Mouse (Mus musculus) kidney, adult 18-20 months (tissue): ENCODE measurements at regions not wholly inside any gene's neighbourhood (a gene's known extent, or its start where the extent isn't known, plus 50 kb on each side); places are given as distances from the start of the nearest gene placed in this dataset.

Experiments
- DNase-seq: peaks from one replicate; pipeline ENCODE4 v3.0.0; 2021

DNA sequence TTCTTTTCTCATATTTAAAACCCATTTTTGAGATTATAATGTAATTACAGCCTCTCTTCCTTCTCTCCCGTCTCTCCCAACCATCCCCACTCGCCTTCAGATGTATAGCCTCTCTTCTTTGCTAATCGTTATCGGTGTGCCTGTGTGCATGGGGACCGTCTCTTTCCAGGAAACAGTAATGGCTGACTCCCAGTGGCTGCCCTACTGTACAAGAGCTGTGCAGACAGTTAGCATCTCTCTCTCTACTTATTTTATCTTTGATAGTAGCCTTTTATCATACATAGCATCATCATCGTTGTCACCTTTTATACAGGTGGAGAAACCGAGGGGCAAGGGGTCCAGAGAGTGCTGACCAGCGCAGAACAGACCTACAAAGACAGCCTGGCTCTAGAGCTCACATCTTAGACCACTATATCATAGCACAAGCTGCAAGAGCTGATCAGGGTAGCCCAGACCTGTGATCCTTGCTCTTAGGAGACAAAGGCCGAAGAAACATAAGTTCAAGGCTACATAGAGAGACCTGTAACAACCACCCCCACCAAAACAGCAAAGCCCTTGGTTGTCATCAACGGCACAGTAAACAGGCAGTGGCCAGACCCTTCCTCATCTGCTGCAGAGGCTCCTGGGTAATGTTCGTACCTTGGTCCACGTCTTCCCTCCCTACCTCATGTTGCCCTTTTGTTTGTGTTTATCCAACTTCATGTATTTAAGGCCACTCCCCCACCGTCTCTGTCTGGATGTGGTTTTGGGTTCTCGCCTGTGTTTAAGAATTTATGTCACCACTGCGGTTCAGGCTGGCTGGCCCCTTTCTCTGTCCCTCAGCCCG is 103.1 kb upstream of the Cpm start:
- no peak for DNase-seq

DNA sequence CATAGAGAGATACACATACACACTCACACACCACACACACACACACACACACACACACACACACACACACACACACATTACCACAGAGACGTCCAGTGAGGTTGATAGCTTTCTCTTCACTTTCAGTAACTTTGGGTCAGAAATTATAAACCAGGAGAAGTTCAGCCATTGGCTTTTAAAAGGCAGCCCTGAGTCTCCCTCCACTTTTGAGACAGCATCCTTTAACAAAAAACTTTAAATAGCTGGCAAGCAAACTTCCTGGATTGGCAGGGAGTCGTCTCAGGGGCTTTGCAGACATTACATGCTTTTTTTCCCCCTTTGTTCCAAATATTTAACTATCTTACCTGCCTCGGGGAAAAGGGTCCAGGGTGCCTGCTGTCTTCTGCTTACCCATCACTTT is 103.7 kb upstream of the Cpm start:
- DNase-seq: no peak

DNA sequence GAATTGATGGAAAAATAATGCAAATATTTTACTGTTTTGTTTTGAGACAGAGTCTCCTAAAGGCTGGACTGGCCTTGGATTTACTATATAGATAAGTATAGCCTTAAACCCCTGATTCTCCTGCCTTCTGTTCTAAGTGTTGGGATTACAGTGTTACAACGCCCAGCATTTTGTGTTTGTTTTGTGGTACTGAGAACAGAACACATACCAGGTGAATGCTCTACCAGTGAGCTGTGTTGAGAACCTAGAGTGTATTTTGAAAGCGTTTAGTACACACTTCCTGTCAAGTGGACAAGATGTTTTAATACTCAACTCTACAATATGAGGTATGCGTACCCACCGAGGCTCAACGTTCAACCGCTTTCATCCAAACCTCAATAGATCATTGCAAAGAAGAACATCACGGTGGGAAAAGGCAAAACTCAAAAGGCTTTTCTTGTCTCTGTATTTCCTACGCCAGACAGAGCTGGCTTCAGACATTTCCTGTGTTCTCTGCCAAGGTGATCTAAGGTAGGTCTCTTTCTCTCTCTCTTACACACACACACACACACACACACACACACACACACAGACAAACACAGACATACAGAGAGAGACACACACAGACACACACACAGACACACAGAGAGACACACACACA is 104.3 kb upstream of the Cpm start:
- DNase-seq: no peak

DNA sequence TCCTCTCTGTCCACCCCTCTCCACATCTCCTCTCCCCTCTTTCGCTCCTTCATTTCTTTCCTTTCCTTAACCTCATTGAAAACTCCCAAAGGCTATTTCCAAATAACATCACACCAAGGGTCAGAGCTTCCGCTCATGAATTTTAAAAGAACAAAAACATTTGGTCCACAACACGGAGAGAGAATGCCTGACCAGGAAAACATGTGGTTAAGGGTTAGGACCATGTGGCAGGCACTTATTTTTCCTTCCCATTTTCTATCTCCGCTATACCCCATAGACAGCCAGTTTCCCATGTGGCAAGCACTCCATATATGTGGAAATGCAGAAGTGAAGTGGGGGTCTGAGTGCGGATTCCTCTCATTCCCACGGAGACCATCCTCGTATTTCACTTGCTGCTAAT is 105.2 kb upstream of the Cpm start:
- DNase-seq: no peak

DNA sequence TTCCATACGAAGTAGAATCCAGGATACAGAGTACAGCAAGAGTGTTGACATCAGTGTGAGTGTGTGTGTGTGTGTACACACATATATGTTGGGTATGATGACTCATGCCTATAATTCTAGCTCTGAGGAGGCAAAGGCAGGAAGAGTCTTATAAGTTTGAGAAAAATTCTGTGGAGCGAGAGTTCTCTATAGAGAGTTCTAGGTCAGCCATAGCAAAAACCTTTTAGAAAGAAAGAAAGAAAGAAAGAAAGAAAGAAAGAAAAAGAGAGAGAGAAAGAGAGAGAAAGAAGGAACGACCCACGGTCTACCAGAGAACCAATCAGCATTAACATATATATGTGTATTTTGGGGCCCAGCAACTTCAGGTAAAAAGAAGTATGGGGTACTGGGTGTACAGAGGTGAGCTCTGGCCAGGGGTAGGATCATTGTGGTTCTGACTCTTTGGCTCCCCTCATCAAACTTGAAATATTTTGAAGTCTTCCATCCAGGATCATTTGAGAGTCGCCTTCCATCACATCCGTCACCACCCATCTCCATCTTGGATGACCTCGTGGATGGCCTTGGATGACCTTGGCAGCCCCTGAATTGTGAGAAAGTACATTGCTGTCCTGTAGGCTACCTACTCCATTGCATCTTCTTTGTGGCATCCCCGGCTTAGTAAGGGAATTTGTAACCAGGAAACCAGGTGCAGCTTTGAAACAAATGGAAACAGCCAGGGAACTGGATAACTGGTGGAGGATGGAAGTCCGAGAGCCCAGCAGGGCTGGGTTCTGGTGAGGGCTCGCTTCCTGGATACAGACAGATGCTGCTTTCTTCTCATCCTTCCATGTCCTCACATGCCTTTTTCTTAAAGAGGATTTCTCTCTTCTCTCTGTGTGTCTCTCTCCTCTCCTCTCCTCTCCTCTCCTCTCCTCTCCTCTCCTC is 106.1 kb upstream of the Cpm start:
- no peak for DNase-seq

DNA sequence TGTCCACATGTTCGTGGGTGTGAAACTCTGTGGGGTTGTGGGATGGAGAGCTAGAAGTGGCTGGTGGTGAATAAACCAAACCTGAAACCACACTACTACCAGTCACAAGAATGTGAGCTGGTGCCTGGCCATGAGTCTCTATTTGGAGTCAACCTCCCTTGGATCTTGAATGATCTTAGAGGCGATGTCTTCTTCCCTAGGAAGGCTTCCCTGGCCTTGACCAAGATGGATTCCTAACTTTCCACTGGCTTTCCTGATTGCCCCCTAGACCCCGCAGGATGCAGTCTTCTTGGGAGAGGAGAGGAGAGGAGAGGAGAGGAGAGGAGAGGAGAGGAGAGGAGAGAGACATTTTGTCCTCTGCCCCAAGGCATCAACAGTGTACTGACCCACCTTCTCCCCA is 106.9 kb upstream of the Cpm start:
- DNase-seq: no peak

DNA sequence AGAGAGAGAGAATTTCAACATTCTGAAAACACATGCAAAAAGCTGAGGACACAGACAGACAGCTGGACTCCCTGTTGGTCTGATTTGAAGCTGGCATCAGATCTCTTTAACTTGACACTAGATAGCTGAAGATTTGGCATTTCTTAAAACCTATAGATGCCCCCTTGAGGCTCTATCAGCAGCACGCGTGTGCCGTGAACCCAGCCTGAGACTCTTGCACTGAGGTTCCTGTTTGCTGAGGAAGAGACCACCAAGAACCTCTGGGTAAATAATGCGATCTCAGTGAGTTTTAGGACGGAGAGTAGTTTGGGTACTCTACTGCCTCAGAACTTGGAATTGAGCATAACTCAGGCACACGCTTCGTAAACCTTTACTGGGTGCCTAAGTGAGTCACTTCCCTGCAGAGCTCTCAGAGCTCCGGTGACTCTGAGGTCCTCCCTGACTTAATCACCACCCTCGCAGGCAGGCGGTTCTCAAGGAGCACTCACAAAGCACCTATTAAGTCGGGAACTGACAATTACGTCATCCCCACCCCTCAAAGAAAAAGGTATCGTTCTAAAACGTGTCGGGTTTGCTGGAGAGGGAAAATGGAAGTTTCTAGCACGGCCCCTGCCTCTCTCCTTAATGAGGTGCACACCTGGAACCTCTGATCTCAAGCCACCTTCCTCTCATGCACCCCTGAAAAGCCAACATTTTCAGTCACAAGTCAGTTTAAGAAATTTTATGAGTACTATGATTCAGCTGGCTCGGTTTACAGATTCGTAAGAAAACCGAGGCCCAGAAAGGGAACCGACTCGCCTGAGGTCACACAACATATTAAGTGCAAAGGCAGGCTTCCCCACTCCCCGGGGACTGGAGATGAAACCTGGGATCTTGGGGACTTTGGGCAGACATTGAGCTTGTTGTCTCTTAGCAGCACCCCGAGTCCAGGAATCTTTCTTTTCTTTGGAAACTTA is 107.7 kb upstream of the Cpm start:
- no peak for DNase-seq

DNA sequence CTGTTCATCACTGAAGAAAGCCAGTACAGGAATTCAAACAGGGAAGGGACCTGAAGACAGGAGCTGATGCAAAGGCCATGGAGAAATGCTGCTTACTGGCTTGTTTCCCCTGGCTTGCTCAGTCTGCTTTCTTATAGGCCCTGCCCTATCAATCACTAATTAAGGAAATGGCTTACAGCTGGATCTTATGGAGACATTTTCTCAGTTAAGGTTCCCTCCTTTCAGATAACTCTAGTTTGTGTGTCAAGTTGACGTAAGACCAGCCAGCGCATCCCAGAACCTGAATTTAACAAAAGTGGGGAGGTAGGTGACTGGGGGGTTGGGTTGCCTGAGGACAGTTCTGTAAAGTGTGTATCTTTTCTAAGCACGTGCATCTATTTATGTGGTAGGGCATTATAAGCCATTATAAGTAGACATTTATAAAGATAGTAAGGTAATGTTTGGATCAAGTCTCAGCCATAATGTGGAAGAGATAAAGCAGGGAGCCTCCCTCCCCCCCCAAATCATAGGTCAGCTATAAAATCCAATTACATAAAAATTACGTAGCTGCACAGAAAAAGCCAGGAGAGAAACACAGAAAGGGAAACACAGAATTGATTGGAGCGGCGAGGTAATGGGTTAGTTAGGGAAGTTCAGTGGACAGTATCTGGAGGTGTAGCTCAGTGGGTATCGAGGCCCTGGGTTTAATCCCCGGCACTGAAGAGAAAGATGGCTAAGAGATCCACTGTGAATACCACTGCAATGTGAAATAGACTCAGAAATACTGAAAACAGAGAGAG is 108.6 kb upstream of the Cpm start:
- DNase-seq: no peak

DNA sequence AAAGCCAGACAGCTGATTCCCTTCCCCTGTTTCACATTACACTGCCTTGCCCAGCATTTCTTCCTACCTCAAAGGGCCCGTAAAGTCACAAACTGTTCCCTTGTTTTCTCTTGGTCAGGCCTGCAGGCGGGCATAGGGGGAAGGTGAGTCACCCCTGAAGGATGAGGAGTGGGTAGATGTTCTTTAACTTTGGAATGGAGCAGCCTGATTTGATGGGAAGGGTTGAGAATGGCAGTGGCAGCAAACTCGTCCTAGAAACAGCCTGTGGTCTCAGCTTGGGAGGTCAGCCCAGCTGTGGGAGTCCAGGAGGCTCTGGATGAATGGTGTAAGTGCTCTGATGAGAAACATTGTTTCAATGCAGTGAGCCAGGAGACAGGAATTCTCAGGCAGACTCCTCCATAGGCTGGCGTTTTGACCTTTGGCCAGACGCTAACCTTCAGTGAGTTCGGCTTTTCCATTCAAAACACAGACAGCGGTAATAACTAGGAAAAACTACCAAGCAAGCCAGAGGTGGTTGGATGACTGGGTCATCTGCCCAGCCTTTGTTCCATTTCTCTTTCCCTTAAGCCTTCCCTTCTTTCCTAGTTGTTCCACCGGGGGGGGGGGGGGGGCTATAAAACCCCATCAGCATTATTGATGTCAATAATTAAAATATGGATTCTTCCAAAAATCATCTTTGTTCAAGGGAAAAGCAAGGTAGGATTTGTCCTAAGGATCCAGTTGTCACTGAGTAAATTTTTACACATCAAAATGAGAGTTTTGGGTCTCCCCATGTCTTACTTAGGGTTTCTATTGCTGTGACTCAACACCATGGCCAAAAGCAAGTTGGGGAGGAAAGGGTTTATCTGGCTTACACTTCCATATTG is 109.4 kb upstream of the Cpm start:
- DNase-seq: peak; percentile 23

DNA sequence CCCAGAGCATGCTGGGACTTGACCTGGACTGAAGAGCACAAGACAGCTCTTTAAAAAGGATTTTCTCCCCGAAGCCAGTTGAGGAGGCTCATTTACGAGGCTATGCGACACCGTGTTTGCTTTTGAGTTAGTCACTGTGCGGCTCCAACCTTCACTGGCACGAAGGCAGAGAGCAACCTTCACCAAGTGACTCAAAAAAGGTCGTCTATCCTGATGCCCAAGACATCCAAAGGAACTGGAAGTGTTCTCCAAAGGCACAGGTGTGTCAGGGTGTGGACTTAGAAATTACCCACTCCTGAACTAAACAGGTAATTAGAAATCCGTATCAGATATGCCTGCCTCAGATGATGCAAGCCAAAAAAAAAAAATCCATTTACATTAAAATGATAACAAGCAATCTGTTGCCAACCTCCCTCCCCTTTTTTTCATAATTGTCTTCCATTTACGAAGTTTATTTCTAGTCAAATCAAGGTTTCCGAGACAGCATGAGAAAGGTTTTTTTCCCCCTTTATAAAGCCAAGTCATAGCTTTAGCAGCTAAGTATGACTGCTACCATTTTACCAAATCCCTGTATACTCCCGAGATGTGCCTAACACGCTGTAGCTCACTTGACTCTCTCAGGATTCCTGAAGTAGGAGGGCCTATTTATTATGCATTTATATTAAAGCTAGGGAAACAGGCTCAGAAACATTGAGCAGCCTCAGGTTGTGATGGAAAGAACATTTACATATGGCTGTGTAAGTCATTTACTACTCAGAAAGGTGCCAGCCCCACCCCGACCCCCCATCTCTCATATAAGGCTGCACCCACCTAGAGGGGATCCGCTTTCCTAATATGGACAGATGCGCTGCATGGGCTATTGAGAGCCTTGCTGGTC is 110.3 kb upstream of the Cpm start:
- no peak for DNase-seq

DNA sequence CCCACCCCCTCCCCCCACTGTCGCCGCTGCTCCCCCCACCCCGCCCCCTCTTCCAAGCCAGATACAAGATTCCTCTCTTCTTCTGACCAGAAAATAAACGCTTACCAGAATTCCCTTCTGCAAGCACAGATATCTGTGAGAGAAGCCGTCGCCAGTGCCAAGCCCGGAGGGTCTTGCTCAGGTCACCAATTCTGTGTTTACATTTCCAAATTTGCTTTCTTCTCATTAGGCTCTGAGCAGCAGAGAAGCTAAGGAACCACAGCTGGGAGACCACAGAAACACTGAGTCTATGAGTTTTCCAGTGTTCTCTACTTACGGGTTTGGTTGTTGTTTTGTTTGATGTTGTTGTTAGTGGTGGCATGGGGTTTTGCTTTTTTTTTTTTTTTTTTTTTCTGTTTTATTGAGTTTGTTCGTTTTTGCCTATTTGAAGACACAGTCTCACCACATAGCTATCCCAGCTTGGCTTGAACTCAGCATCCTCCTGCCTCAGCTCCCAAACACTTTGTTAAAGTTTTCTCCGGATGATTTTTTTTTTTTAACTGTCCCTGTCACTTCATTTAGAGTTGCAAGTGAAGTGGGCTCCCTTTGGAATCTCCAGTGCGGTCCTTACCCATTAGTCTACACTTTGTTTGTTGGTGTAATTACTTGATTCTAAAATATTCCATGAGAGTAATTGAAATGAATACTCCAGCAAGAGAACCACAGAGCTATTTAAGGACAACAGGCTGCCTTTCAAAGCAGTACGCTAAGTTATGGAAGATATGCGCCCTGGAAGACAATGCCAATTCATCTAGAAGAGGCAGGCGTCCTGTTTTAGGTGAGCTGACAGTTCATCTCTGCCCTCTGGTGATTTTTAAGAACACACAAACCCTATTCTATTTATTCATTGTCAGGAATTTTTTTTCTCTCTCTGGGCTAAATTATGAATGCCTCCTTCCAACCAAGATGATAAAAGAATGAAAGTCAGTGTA is 111.2 kb upstream of the Cpm start:
- no peak for DNase-seq

DNA sequence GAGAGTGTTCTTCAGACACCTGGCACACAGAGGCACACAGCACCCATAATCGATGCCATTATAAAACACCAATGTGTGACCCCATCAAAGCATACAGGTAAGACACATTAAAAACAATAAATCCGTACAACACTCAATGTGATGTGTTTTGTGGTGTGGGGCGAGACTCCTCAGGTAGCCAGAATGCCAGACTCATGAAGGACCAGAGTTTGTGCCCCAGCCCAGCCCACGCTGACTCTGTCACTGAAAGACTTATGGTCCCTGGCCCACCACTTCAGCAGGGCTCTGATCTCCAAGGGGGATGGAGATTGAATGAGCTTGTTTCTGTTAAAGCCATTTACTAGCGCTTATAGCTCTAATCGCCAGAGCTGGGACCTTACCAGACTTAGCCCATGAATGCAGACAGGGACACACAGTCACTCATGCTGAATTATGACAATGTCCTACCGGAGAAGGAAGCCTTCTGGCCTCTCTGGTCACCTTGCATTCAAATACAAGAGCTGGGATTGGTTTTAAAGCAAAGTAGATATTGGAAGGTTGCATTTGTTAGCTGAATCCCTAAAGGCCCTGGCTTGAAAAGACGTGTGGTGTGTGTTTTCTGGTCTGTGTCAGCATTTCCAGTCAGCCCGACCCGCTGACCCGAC is 112.1 kb upstream of the Cpm start:
- DNase-seq: no peak

DNA sequence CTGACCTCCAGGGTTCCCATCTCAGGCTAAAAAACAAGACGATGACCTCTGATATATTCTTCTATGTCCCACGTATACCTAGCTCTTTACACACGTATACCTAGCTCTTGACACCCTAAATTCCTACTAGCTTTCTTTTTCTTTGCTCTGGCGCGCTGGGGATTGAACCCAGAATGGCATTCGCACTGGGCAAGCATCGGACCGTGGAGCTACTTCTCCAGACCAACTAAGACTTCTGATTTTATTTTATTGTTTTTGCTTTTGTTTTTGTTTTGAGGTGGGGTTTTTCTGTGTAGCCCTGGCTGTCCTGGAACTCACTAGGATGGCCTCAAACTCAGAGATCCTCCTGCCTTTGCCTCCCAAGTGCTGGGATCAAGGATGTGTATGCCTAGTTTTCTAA is 112.8 kb upstream of the Cpm start:
- DNase-seq: no peak

DNA sequence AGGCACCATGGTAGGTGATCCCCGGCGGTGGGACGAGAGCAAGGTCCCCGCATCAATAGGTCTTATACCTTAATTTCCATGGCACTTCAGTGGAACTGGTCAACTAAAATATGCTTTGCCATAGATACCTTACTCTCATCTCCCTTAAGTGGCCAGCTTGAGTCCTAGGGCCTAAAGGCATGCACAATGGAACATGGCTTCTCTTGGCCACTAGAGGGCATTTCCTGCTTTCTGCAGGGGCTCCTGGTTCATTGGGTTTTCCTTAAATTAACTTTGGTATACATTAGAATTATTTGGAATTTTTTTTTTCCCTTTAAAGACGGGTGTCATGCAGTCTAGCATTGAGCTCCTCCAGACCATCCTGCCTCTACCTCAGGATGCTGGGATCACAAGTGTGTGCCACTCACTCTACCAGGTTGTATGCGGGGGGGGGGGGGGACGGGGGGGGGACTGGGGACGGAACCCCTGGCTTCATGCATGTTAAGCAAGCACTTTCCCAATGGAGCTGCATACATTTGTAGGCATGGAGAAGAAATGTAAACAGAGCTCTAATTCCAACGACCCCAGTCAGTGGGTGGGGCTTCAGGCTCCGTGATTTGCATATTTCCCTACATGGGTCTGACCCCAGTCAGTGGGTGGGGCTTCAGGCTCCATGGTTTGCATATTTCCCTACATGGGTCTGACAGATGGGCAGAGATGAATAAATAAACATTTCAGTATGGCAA is 113.4 kb upstream of the Cpm start:
- peak; percentile 29 for DNase-seq

DNA sequence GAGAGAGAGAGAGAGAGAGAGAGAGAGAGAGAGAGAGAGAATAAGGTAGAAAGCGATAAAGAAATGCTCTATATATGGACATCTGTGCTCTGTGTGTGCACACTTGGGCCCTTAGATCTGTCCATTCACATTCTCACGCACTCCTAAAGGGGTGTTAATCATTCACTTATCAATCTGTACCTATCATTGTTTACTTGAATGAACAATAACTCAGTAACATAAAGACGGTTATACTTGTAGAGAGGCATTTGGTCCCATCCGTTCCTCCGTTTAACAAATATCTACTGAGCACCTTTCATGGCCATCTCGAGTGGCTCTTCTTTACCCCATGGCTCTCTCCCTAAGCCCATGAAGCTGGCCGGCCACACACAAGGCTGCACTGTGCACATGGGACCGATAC is 114.3 kb upstream of the Cpm start:
- no peak for DNase-seq

DNA sequence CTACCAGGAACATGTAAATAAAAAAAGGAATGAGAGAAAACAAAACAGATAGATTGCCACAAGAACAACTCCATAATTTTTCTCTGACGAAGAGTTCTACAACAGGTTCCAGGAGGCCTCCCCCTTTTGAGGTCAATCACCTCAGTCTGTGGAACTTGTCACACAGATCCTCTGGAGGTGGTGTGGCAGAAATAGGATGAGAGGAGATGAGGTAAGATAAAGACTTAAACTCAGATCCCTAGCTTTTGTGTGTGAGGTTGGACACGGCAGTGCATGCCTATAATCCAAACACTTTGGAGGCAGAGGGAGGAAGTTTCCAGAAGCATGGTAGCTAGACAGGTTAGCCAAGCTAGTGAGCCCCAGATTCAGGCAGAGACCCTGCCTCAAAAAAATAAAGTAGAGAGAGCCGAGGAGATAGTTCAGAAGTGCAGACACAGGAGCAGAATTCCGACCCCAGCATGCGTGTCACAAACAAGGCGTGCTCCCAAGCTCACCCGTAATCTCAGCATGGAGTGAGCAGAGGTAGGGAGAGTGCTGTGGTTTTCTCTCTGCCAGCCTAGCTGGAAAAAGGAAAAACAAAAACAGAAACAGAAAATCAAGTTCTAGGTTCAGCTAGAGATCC is 115.3 kb upstream of the Cpm start:
- DNase-seq: no peak
